Mouse (Mus musculus): ENCODE results near the gene Hoxa11.

DNA sequence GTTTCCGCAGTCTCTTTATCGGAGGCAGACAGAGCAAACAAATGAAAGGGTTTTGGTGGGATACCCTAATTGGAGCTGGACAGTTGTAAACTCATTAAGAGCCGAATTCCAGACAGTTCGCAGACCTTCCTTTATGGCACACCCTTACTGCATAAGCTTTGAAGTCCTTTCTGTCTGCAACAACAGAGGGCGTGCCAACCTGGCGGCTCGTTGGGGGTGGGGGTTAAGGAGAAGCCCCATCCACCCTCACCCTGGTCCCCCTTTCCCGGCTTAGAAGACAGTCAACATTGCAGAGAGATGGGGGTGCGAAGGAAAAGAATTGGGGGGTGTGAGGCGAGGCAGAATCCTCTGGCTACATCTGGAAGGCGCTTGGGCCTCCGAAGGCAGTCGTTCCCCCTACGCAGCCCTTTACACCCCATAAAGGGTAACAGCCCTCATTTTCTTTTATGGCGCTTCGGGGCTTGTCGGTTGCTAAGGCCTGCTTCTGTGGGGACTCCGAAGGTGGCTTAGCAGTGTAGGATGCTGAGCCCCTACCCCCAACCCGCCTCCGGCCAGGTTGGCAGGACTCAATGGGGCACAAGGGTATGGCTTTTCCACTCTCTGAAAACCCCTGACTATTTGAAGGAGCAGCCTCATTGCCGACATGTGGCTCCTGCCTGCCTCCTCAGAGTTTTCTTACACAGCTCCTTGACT, 23.5 kb downstream of the Hoxa11 start:
- no peak for TF ChIP-seq CTCF (IDR thresholded peaks at IDR 0.05; ENCODE audit: borderline replicate concordance, insufficient read depth, low read depth, low read length)
- no peak for TF ChIP-seq POLR2A (IDR thresholded peaks at IDR 0.05; ENCODE audit: borderline replicate concordance, insufficient read depth, low read length)

Measured in cerebellum, adult 2 months (tissue).